Mouse (Mus musculus) liver, adult 2 months (tissue): ENCODE measurements at regions not wholly inside any gene's neighbourhood (a gene's known extent, or its start where the extent isn't known, plus 50 kb on each side); places are given as distances from the start of the nearest gene placed in this dataset.
"Not testable (repeated sequence)": the region's sequence is repeated elsewhere in the genome, so short reads cannot be mapped to it uniquely, and the experiment has no call there.

Experiments
- DNase-seq: peaks from one replicate; pipeline ENCODE4 v3.0.0-alpha.2; 2011; ENCODE audit warnings: low read depth, low spot score; ENCODE audit errors: extremely low read depth
- H3K27ac ChIP-seq: fragments of 200-500 bp; replicated peaks from 2 replicates; pipeline ENCODE4 v1.5.1; 2012; ENCODE audit warnings: low read depth, mild to moderate bottlenecking, control low read depth, inconsistent platforms, low read length; ENCODE audit not compliant: insufficient read depth
- H3K27me3 ChIP-seq: fragments of 200-500 bp; 2 replicates; pipeline ENCODE4 v1.6.1; 2012; ENCODE audit warnings: mild to moderate bottlenecking, moderate library complexity, low read length, inconsistent platforms; ENCODE audit not compliant: control insufficient read depth, insufficient read depth
- H3K36me3 ChIP-seq: fragments of 200-500 bp; 2 replicates; pipeline ENCODE4 v1.6.1; 2012; ENCODE audit warnings: low read length, inconsistent platforms; ENCODE audit not compliant: control insufficient read depth, insufficient read depth
- H3K4me1 ChIP-seq: fragments of 200-500 bp; 2 replicates; pipeline ENCODE4 v1.6.1; 2011; ENCODE audit warnings: low read length; ENCODE audit not compliant: control insufficient read depth, insufficient read depth
- H3K4me3 ChIP-seq: fragments of 200-500 bp; 2 replicates; pipeline ENCODE4 v1.5.1; 2011; ENCODE audit warnings: low read depth, mild to moderate bottlenecking, control low read depth, low read length, moderate library complexity; ENCODE audit not compliant: insufficient read depth
- H3K79me2 ChIP-seq: fragments of 200-500 bp; 2 replicates; pipeline ENCODE4 v1.6.1; 2012; ENCODE audit warnings: inconsistent platforms, mild to moderate bottlenecking, low read length, moderate library complexity; ENCODE audit not compliant: control insufficient read depth, insufficient read depth
- H3K9ac ChIP-seq: fragments of 200-500 bp; 2 replicates; pipeline ENCODE4 v1.6.1; 2012; ENCODE audit warnings: low read depth, mild to moderate bottlenecking, control low read depth, inconsistent platforms, low read length
- CTCF ChIP-seq: fragments of 200-500 bp; IDR thresholded peaks from 2 replicates; pipeline ENCODE4 v1.5.1; 2011; ENCODE audit warnings: low read depth, low read length, control low read depth
- POLR2A ChIP-seq: fragments of 200-500 bp; IDR thresholded peaks from 2 replicates; pipeline ENCODE4 v1.6.1; 2011; ENCODE audit warnings: low read length, control low read depth; ENCODE audit not compliant: insufficient read depth; ENCODE audit errors: extremely low read depth
- WGBS: fragments of 180-500 bp; shearing (Covaris S2); methylation state at CpG from one replicate; pipeline ENCODE4 v1.1.7; 2018; 5-methylcytosine and 5-hydroxymethylcytosine counted together

- TF ChIP-seq POLR2A = no peak
- no peak for TF ChIP-seq CTCF
- H3K4me3 ChIP-seq = no peak overlapping the region
- H3K27me3 ChIP-seq = no peaks in the 10 kb centered on the region
- no peaks in the 10 kb centered on the region for H3K36me3 ChIP-seq
- no peaks in the 10 kb centered on the region for H3K4me1 ChIP-seq
- no peaks in the 10 kb centered on the region for H3K79me2 ChIP-seq
- DNase-seq = no peak
- WGBS = 91% methylated on average over 10 of the region's 10 CpGs
- H3K9ac ChIP-seq = no peak overlapping the region
- H3K27ac ChIP-seq = no peak overlapping the region
Observed at GRCm38 (mm10) chr9:85970076-85970475, 127.9 kb downstream of the Tpbg start.

DNA sequence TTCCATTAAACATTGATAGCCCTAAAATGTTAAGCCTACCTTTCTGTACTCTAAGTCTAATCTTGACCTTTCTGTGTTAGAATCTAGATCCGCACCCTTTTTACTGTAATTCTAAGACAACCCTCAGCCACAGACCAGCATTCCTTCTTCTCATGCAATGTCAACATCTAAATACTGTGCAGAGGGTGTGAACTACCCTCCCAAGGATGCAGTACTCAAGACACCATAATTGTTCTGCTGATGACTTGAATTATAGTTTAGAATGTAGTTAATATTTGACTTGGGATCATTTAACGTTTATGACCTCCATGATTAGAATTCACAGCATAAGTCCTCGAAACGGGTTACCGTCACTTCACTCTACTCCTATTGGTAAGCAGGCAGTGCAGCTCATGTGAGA lies 139.2 kb downstream of the Tpbg start:
- Histone ChIP-seq H3K79me2 (no peaks in the 10 kb centered on the region), H3K9ac (no peak overlapping the region), H3K36me3 (no peaks in the 10 kb centered on the region), H3K27ac (no peak overlapping the region), H3K4me3 (no peak overlapping the region), H3K4me1 (no peaks in the 10 kb centered on the region), H3K27me3 (no peaks in the 10 kb centered on the region)
- TF ChIP-seq POLR2A (no peak), CTCF (no peak)
- no peak for DNase-seq
- WGBS = 93% methylated on average over 5 of the region's 5 CpGs

GRCm38 (mm10) chr9:85983516-85983915 lies 141.3 kb downstream of the Tpbg start:
- WGBS = 87% methylated on average over 8 of the region's 8 CpGs
- not testable (repeated sequence) for H3K27me3 ChIP-seq, DNase-seq, H3K79me2 ChIP-seq, H3K9ac ChIP-seq, H3K4me3 ChIP-seq, H3K4me1 ChIP-seq, H3K27ac ChIP-seq, H3K36me3 ChIP-seq

DNA sequence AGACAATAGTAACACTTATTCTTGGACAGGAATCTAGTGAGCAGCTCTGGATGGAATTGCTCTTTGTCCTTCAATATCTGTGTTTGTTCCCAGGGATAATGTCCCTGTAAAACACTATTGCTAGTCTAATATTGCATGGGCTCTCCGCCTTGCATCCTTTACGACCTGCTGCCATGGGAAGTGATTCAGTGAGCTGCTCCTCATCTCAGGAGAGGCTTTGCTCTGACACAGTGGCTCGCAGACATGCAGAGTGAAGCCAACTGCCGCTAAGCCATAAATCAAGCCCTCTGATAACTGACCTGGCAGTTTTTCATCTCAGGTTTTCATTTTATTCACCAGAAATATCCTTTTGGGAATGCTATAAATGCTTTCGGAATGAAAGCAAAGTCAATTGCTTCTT lies 143.5 kb downstream of the Tpbg start:
- no peaks in the 10 kb centered on the region for H3K27me3 ChIP-seq
- DNase-seq = no peak
- H3K4me3 ChIP-seq = no peak overlapping the region
- H3K27ac ChIP-seq = no peak overlapping the region
- TF ChIP-seq POLR2A (no peak), CTCF (no peak)
- no peaks in the 10 kb centered on the region for H3K4me1 ChIP-seq
- no peak overlapping the region for H3K9ac ChIP-seq
- no peaks in the 10 kb centered on the region for H3K36me3 ChIP-seq
- 84% methylated on average over 5 of the region's 5 CpGs for WGBS
- H3K79me2 ChIP-seq = no peaks in the 10 kb centered on the region

DNA sequence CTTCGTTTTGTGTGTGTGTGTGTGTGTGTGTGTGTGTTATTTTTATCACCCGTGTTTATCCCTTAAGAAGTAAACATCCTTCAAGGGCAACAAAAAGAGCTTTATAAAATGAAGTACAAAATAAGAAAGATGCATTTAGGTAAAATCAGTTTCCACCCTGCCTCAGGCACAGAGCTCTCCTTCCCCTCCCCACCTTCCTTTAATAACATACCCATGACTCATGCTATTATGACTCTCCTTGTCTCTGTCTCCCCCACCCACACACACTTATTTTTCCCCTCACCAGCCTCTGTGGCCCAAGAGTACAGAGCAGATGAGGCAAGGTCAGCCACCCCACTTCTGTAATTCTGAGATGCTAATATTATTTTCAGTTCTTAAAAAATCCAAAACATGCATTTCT lies 144.0 kb downstream of the Tpbg start:
- Histone ChIP-seq H3K79me2 (no peaks in the 10 kb centered on the region), H3K27me3 (no peaks in the 10 kb centered on the region), H3K4me3 (no peak overlapping the region), H3K9ac (no peak overlapping the region), H3K4me1 (no peaks in the 10 kb centered on the region), H3K36me3 (no peaks in the 10 kb centered on the region), H3K27ac (no peak overlapping the region)
- 75% methylated on average over 2 of the region's 2 CpGs for WGBS
- DNase-seq = no peak
- TF ChIP-seq POLR2A (no peak), CTCF (no peak)

- WGBS = 86% methylated on average over 2 of the region's 2 CpGs
- no peak for DNase-seq
- H3K27ac ChIP-seq = no peak overlapping the region
Observed at GRCm38 (mm10) chr9:86002996-86003395, 160.8 kb downstream of the Tpbg start.

More at GRCm38 (mm10) chr9:86002996-86003395, 160.8 kb downstream of the Tpbg start:
- Histone ChIP-seq H3K27me3 (no peaks in the 10 kb centered on the region), H3K36me3 (no peaks in the 10 kb centered on the region), H3K4me1 (no peaks in the 10 kb centered on the region), H3K4me3 (no peak overlapping the region), H3K9ac (no peak overlapping the region), H3K79me2 (no peaks in the 10 kb centered on the region)
- no peak for TF ChIP-seq POLR2A
- TF ChIP-seq CTCF = no peak
